Mouse (Mus musculus): ENCODE data around the gene Slc2a4. TPM values are rescaled to one million over a fixed set of nuclear protein-coding genes. Genes with fewer than 3 reads are reported as not detected.

The Slc2a4 gene
- polyA plus RNA-seq, 1 experiment from 2014 or later: 2.2 TPM

GRCm38 (mm10) chr11:69936714-69937347 is 11.2 kb downstream of the Slc2a4 start:
- 37% methylated on average over 9 of the region's 9 CpGs for WGBS
- Histone ChIP-seq H3K9me3 (ENCODE audit: control insufficient read depth, low read length) (no peaks in the 10 kb centered on the region), H3K4me2 (replicated peaks) (peak overlapping the region; percentile 99), H3K4me1 (replicated peaks; ENCODE audit: control insufficient read depth, insufficient read depth, low read length) (no peaks in the 10 kb centered on the region; the same call in 1 of the 2 replicates), H3K27ac (no peak overlapping the region), H3K36me3 (replicated peaks; ENCODE audit: control insufficient read depth, insufficient read depth) (no peaks in the 10 kb centered on the region), H3K4me3 (replicated peaks; ENCODE audit: low read length) (peak overlapping the region; percentile 61; the same call in 1 of the 2 replicates), H3K9ac (no peak overlapping the region), H3K27me3 (ENCODE audit: control insufficient read depth, insufficient read depth, low read length) (peaks cover 36% of the 10 kb centered on the region)
- ATAC-seq (ENCODE audit: low FRiP score) (no peak), DNase-seq (ENCODE audit: low spot score) (no peak)

DNA sequence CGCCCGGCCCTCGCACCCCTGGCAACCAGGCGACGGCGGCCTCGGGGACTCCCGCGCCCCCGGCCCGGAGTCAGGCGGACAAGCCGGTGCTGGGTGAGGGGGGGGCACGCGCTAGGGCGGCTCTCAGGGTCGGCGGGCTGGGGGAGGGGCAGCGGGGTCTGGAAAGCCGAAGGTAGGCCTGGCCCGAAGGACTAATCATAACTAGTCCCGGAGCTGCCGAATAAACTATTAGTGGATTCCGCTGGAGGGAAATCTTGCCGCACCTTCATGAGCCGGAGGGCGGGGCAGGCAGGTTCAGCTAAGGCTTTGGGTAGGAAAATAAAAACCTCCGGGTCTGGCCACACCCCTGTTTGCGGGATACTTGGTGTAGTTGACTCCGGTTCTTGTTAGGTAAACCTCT is 11.8 kb downstream of the Slc2a4 start:
- no peak overlapping the region for H3K27ac ChIP-seq

DNA sequence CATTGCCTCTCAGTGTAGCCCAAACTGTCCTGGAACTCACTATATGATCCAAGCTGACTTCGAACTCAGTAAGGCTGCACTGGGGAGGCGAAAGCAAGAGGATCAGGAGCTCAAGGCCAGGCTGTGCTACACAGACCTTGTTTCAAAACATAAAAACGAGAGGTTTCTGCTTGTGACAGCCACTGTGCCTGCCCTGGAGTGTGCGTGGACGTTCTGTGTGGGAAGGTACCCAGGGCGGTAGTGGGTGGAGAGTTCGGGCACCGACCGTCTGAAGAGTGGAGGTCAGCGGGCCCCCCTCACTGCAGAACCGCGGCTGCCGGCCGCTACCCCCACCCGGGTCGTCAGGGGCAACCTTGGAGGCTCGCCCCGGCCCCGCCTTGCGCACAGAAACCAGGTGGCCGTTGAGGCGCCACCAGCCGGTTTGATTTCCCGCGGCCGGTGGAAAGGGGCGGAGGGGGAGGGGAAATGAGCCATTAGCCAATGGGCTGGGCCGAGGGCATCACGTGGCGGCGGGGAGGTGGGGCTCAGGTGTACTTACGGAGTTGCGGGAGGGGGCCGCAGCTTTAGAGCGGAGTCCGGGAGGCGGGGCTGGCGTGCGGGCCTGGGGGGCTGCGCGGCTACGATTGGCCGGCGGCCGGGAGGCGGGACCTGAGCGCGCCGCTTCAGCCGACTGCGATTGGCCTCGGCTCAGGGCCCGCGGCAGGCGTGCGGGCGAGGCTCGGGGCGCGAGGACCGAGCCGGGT is 12.7 kb downstream of the Slc2a4 start, which contains the start of gene Ybx2:
Gene Ybx2, plus strand, starts transcription at position 660 of the 743 bp plus-strand sequence.
- Histone ChIP-seq H3K4me2 (replicated peaks) (peak within 1 kb of the TSS; percentile 99), H3K27ac (no peak within 1 kb of the TSS), H3K36me3 (replicated peaks; ENCODE audit: control insufficient read depth, insufficient read depth) (no peaks in the 10 kb centered on the region), H3K27me3 (ENCODE audit: control insufficient read depth, insufficient read depth, low read length) (peaks cover 36% of the 10 kb centered on the region), H3K4me3 (replicated peaks; ENCODE audit: low read length) (peak within 1 kb of the TSS; percentile 61), H3K9ac (peak within 1 kb of the TSS; percentile 63), H3K4me1 (replicated peaks; ENCODE audit: control insufficient read depth, insufficient read depth, low read length) (no peaks in the 10 kb centered on the region; the same call in 1 of the 2 replicates), H3K9me3 (ENCODE audit: control insufficient read depth, low read length) (no peaks in the 10 kb centered on the region)
- peak; percentile 90 for DNase-seq (ENCODE audit: low spot score)
- ATAC-seq (ENCODE audit: low FRiP score): peak; percentile 95
- WGBS: 2% methylated on average over 54 of the region's 62 CpGs

More for the DNA sequence above, 11.8 kb downstream of the Slc2a4 start:
- no peak for DNase-seq (ENCODE audit: low spot score)
- Histone ChIP-seq H3K9me3 (ENCODE audit: control insufficient read depth, low read length) (no peaks in the 10 kb centered on the region), H3K4me1 (replicated peaks; ENCODE audit: control insufficient read depth, insufficient read depth, low read length) (no peaks in the 10 kb centered on the region; the same call in 1 of the 2 replicates), H3K36me3 (replicated peaks; ENCODE audit: control insufficient read depth, insufficient read depth) (no peaks in the 10 kb centered on the region), H3K9ac (peak overlapping the region; percentile 63), H3K4me2 (replicated peaks) (peak overlapping the region; percentile 99), H3K27me3 (ENCODE audit: control insufficient read depth, insufficient read depth, low read length) (peaks cover 36% of the 10 kb centered on the region), H3K4me3 (replicated peaks; ENCODE audit: low read length) (peak overlapping the region; percentile 61)
- WGBS: 2% methylated on average over 28 of the region's 30 CpGs
- no peak for ATAC-seq (ENCODE audit: low FRiP score)

GRCm38 (mm10) chr11:69934681-69935080 is 13.3 kb downstream of the Slc2a4 start:
- Histone ChIP-seq H3K27me3 (ENCODE audit: control insufficient read depth, insufficient read depth, low read length) (peaks cover 36% of the 10 kb centered on the region), H3K9me3 (ENCODE audit: control insufficient read depth, low read length) (no peaks in the 10 kb centered on the region), H3K9ac (no peak overlapping the region), H3K27ac (no peak overlapping the region), H3K4me2 (replicated peaks) (peak overlapping the region; percentile 99), H3K4me1 (replicated peaks; ENCODE audit: control insufficient read depth, insufficient read depth, low read length) (no peaks in the 10 kb centered on the region; the same call in 1 of the 2 replicates), H3K36me3 (replicated peaks; ENCODE audit: control insufficient read depth, insufficient read depth) (no peaks in the 10 kb centered on the region), H3K4me3 (replicated peaks; ENCODE audit: low read length) (peak overlapping the region; percentile 61)
- ATAC-seq (ENCODE audit: low FRiP score) (no peak), DNase-seq (ENCODE audit: low spot score) (no peak)
- 22% methylated on average over 6 of the region's 6 CpGs for WGBS

- ATAC-seq (ENCODE audit: low FRiP score) (no peak), DNase-seq (ENCODE audit: low spot score) (peak; percentile 90)
- Histone ChIP-seq H3K27me3 (ENCODE audit: control insufficient read depth, insufficient read depth, low read length) (peaks cover 36% of the 10 kb centered on the region), H3K4me3 (replicated peaks; ENCODE audit: low read length) (no peak overlapping the region; the same call in 1 of the 2 replicates), H3K9me3 (ENCODE audit: control insufficient read depth, low read length) (no peaks in the 10 kb centered on the region), H3K9ac (no peak overlapping the region), H3K27ac (no peak overlapping the region), H3K4me2 (replicated peaks) (peak overlapping the region; percentile 29), H3K36me3 (replicated peaks; ENCODE audit: control insufficient read depth, insufficient read depth) (no peaks in the 10 kb centered on the region), H3K4me1 (replicated peaks; ENCODE audit: control insufficient read depth, insufficient read depth, low read length) (no peaks in the 10 kb centered on the region; the same call in 1 of the 2 replicates)
- 1% methylated on average over 18 of the region's 18 CpGs for whole genome bisulfite sequencing
Measured at GRCm38 (mm10) chr11:69934169-69934568, 13.8 kb downstream of the Slc2a4 start.

DNA sequence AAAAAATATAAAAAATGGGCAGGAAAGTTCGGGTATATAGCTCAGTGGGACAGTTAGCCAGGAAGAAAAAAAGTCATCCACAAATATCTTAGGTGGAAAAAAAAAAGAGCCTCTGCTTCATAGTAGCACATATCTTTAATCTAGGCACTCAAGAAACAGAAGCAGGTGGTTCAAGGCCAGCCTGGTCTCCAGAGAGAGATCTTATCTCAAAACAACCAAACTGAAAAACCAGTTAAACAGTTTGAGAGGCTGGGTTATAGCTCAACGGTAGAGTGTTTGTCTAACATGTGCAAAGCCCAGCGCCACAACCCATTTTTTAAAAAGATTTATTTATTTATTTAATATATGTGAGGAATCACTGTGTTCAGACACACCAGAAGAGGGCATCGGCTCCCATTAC is 14.9 kb downstream of the Slc2a4 start:
- ATAC-seq (ENCODE audit: low FRiP score) (no peak), DNase-seq (ENCODE audit: low spot score) (no peak)
- Histone ChIP-seq H3K27ac (no peak overlapping the region), H3K36me3 (replicated peaks; ENCODE audit: control insufficient read depth, insufficient read depth) (no peaks in the 10 kb centered on the region), H3K9ac (no peak overlapping the region), H3K9me3 (ENCODE audit: control insufficient read depth, low read length) (no peaks in the 10 kb centered on the region), H3K4me2 (replicated peaks) (no peak overlapping the region), H3K4me1 (replicated peaks; ENCODE audit: control insufficient read depth, insufficient read depth, low read length) (no peaks in the 10 kb centered on the region; the same call in 1 of the 2 replicates), H3K4me3 (replicated peaks; ENCODE audit: low read length) (no peak overlapping the region), H3K27me3 (ENCODE audit: control insufficient read depth, insufficient read depth, low read length) (peaks cover 27% of the 10 kb centered on the region)
- 79% methylated on average over 4 of the region's 4 CpGs for WGBS

- DNase-seq (ENCODE audit: low spot score) (no peak), ATAC-seq (ENCODE audit: low FRiP score) (no peak)
- Histone ChIP-seq H3K4me1 (replicated peaks; ENCODE audit: control insufficient read depth, insufficient read depth, low read length) (no peaks in the 10 kb centered on the region; the same call in 1 of the 2 replicates), H3K27ac (no peak overlapping the region), H3K27me3 (ENCODE audit: control insufficient read depth, insufficient read depth, low read length) (peaks cover 19% of the 10 kb centered on the region), H3K36me3 (replicated peaks; ENCODE audit: control insufficient read depth, insufficient read depth) (no peaks in the 10 kb centered on the region), H3K9me3 (ENCODE audit: control insufficient read depth, low read length) (no peaks in the 10 kb centered on the region), H3K4me3 (replicated peaks; ENCODE audit: low read length) (no peak overlapping the region), H3K4me2 (replicated peaks) (no peak overlapping the region), H3K9ac (no peak overlapping the region)
- 27% methylated on average over 3 of the region's 3 CpGs for WGBS
Measured at GRCm38 (mm10) chr11:69932254-69932653, 15.7 kb downstream of the Slc2a4 start.

- 77% methylated on average over 8 of the region's 8 CpGs for WGBS
- no peak overlapping the region for H3K27ac ChIP-seq
- no peaks in the 10 kb centered on the region for H3K9me3 ChIP-seq (ENCODE audit: control insufficient read depth, low read length)
- DNase-seq (ENCODE audit: low spot score) (no peak), ATAC-seq (ENCODE audit: low FRiP score) (no peak)
- no peaks in the 10 kb centered on the region; the same call in 1 of the 2 replicates for H3K4me1 ChIP-seq (replicated peaks; ENCODE audit: control insufficient read depth, insufficient read depth, low read length)
- no peak overlapping the region for H3K4me2 ChIP-seq (replicated peaks)
- H3K9ac ChIP-seq: no peak overlapping the region
- no peaks in the 10 kb centered on the region for H3K36me3 ChIP-seq (replicated peaks; ENCODE audit: control insufficient read depth, insufficient read depth)
- no peak overlapping the region for H3K4me3 ChIP-seq (replicated peaks; ENCODE audit: low read length)
- peaks cover 14% of the 10 kb centered on the region; the same call in 1 of the 2 replicates for H3K27me3 ChIP-seq (ENCODE audit: control insufficient read depth, insufficient read depth, low read length)
Measured at GRCm38 (mm10) chr11:69931769-69932168, 16.2 kb downstream of the Slc2a4 start.

DNA sequence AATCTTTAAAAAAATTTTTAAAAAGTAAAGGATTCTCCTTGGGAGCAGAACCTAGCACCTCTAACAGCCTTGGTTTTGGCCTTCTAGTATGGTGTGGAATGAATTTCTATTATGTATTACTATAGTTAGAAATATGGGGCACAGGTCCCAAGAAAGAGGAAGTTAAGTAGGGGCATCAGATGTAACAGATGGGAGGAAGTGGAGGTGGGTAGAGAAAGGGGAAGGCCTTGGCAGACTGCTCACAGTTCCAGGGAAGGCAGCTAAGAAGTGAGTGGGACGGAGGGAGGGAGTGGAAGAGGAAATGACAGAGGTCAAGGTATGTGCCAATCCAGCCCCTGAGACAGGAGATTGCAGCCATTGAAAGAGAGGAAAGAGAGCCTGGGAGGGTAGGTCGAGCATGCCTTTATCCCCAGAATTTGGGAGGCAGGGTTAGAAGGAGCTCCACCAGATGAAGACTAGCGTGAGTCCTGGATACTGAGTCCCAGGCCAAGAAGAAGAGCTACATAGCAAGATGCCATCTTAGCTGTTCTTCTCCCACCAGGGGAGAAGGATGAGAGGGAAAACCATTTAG is 16.9 kb downstream of the Slc2a4 start:
- Histone ChIP-seq H3K9ac (no peak overlapping the region), H3K9me3 (ENCODE audit: control insufficient read depth, low read length) (no peaks in the 10 kb centered on the region), H3K27ac (no peak overlapping the region), H3K36me3 (replicated peaks; ENCODE audit: control insufficient read depth, insufficient read depth) (no peaks in the 10 kb centered on the region), H3K4me3 (replicated peaks; ENCODE audit: low read length) (no peak overlapping the region), H3K4me2 (replicated peaks) (no peak overlapping the region), H3K27me3 (ENCODE audit: control insufficient read depth, insufficient read depth, low read length) (peaks cover 10% of the 10 kb centered on the region; the same call in 1 of the 2 replicates), H3K4me1 (replicated peaks; ENCODE audit: control insufficient read depth, insufficient read depth, low read length) (no peaks in the 10 kb centered on the region; the same call in 1 of the 2 replicates)
- DNase-seq (ENCODE audit: low spot score) (no peak), ATAC-seq (ENCODE audit: low FRiP score) (no peak)
- WGBS: 68% methylated on average over 3 of the region's 3 CpGs

All from hindbrain, embryonic 14.5 days (tissue).